Mouse (Mus musculus) CH12F3 (cell line): Measurements from ENCODE around the gene Hist1h4n.
"Not testable (repeated sequence)": the region's sequence is repeated elsewhere in the genome, so short reads cannot be mapped to it uniquely, and the experiment has no call there.

Source experiments
- in situ Hi-C: fragments of 300-500 bp; cut with MboI; formaldehyde crosslinking; loops from 2 replicates; pipeline ENCODE4 v1.14.3; 2020; ENCODE audit warnings: low sequenced_read_pairs

Gene Hist1h4n

GRCm38 (mm10) chr13:21831418-21832394 lies at the start of gene Hist1h4n:
TSS of gene Hist1h4n (minus strand) at chr13:21832196.
- in situ Hi-C loops: not testable (repeated sequence)

- in situ Hi-C loops: loop anchor here (25.0 kb wide), 1 partner anchor 1407 kb away; no protein-coding TSS in a partner anchor
Observed at GRCm38 (mm10) chr13:21880735-21881134, 48.7 kb upstream of the Hist1h4n start.

- in situ Hi-C loops: loop anchor here (25.0 kb wide), 1 partner anchor 147 kb away; the partner anchor contains the start of gene Prss16
Observed at GRCm38 (mm10) chr13:21865503-21865902, 33.5 kb upstream of the Hist1h4n start.

GRCm38 (mm10) chr13:21861608-21862007 lies 29.6 kb upstream of the Hist1h4n start:
- in situ Hi-C loops: loop anchor here (25.0 kb wide), 1 partner anchor 151 kb away; the partner anchor contains the start of gene Prss16

- in situ Hi-C loops: loop anchor here (25.0 kb wide), 1 partner anchor 157 kb away; the partner anchor contains the start of gene Prss16
Observed at GRCm38 (mm10) chr13:21855698-21856162, 23.7 kb upstream of the Hist1h4n start.

GRCm38 (mm10) chr13:21855146-21855545 lies 23.1 kb upstream of the Hist1h4n start:
- in situ Hi-C loops: loop anchor here (25.0 kb wide), 1 partner anchor 157 kb away; the partner anchor contains the start of gene Prss16

GRCm38 (mm10) chr13:21852215-21852945 lies 20.4 kb upstream of the Hist1h4n start:
- in situ Hi-C loops: loop anchor here (25.0 kb wide), 1 partner anchor 160 kb away; the partner anchor contains the start of gene Prss16

- in situ Hi-C loops: loop anchor here (25.0 kb wide), 1 partner anchor 162 kb away; the partner anchor contains the start of gene Prss16
Observed at GRCm38 (mm10) chr13:21850696-21851095, 18.7 kb upstream of the Hist1h4n start.

GRCm38 (mm10) chr13:21847883-21848282 lies 15.9 kb upstream of the Hist1h4n start:
- in situ Hi-C loops: no loop called here

- in situ Hi-C loops: not testable (repeated sequence)
Observed at GRCm38 (mm10) chr13:21846356-21846755, 14.4 kb upstream of the Hist1h4n start.

- in situ Hi-C loops: not testable (repeated sequence)
Observed at GRCm38 (mm10) chr13:21840508-21840907, 8.5 kb upstream of the Hist1h4n start.

GRCm38 (mm10) chr13:21833461-21833860 lies 1.5 kb upstream of the Hist1h4n start, which contains the start of the genes Hist1h2ap and Hist1h2br:
TSS of gene Hist1h2ap (minus strand) at chr13:21833507.
TSS of gene Hist1h2br (plus strand) at chr13:21833743.
- in situ Hi-C loops: not testable (repeated sequence)

GRCm38 (mm10) chr13:21830344-21830743 lies 1.7 kb downstream of the Hist1h4n start:
- in situ Hi-C loops: no loop called here

- in situ Hi-C loops: no loop called here
Observed at GRCm38 (mm10) chr13:21828511-21828910, 3.5 kb downstream of the Hist1h4n start.

GRCm38 (mm10) chr13:21820082-21820890 lies 11.7 kb downstream of the Hist1h4n start:
- in situ Hi-C loops: not testable (repeated sequence)

GRCm38 (mm10) chr13:21812092-21812491 lies 19.9 kb downstream of the Hist1h4n start:
- in situ Hi-C loops: not testable (repeated sequence)

- in situ Hi-C loops: not testable (repeated sequence)
Observed at GRCm38 (mm10) chr13:21811539-21811938, 20.5 kb downstream of the Hist1h4n start, which contains the start of gene Hist1h4m. TSS of gene Hist1h4m (plus strand) at chr13:21811746.

GRCm38 (mm10) chr13:21811074-21811473 lies 20.9 kb downstream of the Hist1h4n start:
- in situ Hi-C loops: not testable (repeated sequence)

- in situ Hi-C loops: not testable (repeated sequence)
Observed at GRCm38 (mm10) chr13:21810073-21810472, 21.9 kb downstream of the Hist1h4n start, which contains the start of the genes Hist1h2bq and Hist1h2ao. TSS of gene Hist1h2bq (minus strand) at chr13:21810197. TSS of gene Hist1h2ao (plus strand) at chr13:21810465.
